Mouse (Mus musculus): ENCODE measurements around the gene 1810010H24Rik.
"Not testable (repeated sequence)": the region's sequence is repeated elsewhere in the genome, so short reads cannot be mapped to it uniquely, and the experiment has no call there.

Gene 1810010H24Rik

GRCm38 (mm10) chr11:107012324-107013017 lies 13.0 kb upstream of the 1810010H24Rik start:
- peak; percentile 98 for DNase-seq (ENCODE audit: low read depth)

- peak; percentile 47 for DNase-seq (ENCODE audit: low read depth)
Observed at GRCm38 (mm10) chr11:107014020-107014585, 11.4 kb upstream of the 1810010H24Rik start.

- peak; percentile 73 for DNase-seq (ENCODE audit: low read depth)
Observed at GRCm38 (mm10) chr11:107014597-107015309, 10.7 kb upstream of the 1810010H24Rik start.

- not testable (repeated sequence) for DNase-seq (ENCODE audit: low read depth)
Observed at GRCm38 (mm10) chr11:107015535-107016187, 9.8 kb upstream of the 1810010H24Rik start.

GRCm38 (mm10) chr11:107016893-107017292 lies 8.6 kb upstream of the 1810010H24Rik start:
- no peak for DNase-seq (ENCODE audit: low read depth)

- no peak for DNase-seq (ENCODE audit: low read depth)
Observed at GRCm38 (mm10) chr11:107017339-107017886, 8.1 kb upstream of the 1810010H24Rik start.

GRCm38 (mm10) chr11:107018606-107019005 lies 6.9 kb upstream of the 1810010H24Rik start:
- DNase-seq (ENCODE audit: low read depth), result peak; percentile 56

- DNase-seq (ENCODE audit: low read depth), result no peak
Observed at GRCm38 (mm10) chr11:107019318-107019717, 6.2 kb upstream of the 1810010H24Rik start.

GRCm38 (mm10) chr11:107019722-107020121 lies 5.8 kb upstream of the 1810010H24Rik start:
- not testable (repeated sequence) for DNase-seq (ENCODE audit: low read depth)

GRCm38 (mm10) chr11:107022050-107022683 lies 3.3 kb upstream of the 1810010H24Rik start:
- DNase-seq (ENCODE audit: low read depth), result no peak

GRCm38 (mm10) chr11:107024406-107024805 lies 1.1 kb upstream of the 1810010H24Rik start:
- no peak for DNase-seq (ENCODE audit: low read depth)

GRCm38 (mm10) chr11:107026554-107027430 lies 1.3 kb downstream of the 1810010H24Rik start:
- DNase-seq (ENCODE audit: low read depth), result peak; percentile 79

- DNase-seq (ENCODE audit: low read depth), result peak; percentile 81
Observed at GRCm38 (mm10) chr11:107027431-107028274, 2.2 kb downstream of the 1810010H24Rik start.

- no peak for DNase-seq (ENCODE audit: low read depth)
Observed at GRCm38 (mm10) chr11:107028275-107028618, 2.8 kb downstream of the 1810010H24Rik start.

GRCm38 (mm10) chr11:107028754-107029153 lies 3.3 kb downstream of the 1810010H24Rik start:
- no peak for DNase-seq (ENCODE audit: low read depth)

GRCm38 (mm10) chr11:107029536-107029935 lies 4.1 kb downstream of the 1810010H24Rik start:
- DNase-seq (ENCODE audit: low read depth), result no peak

GRCm38 (mm10) chr11:107031635-107032034 lies 6.2 kb downstream of the 1810010H24Rik start:
- no peak for DNase-seq (ENCODE audit: low read depth)

GRCm38 (mm10) chr11:107034085-107034810 lies 8.8 kb downstream of the 1810010H24Rik start:
- no peak for DNase-seq (ENCODE audit: low read depth)

GRCm38 (mm10) chr11:107039417-107039816 lies 13.9 kb downstream of the 1810010H24Rik start:
- DNase-seq (ENCODE audit: low read depth), result no peak

Measured in 416B (cell line).